Mouse (Mus musculus) embryo, embryonic 9.5 days (tissue): ENCODE results near the gene Acvr1c.

ENCODE experiments used
- DNase-seq: peaks from one replicate; pipeline ENCODE4 v3.0.0-alpha.2; 2017; ENCODE audit errors: extremely low spot score

The Acvr1c gene

GRCm38 (mm10) chr2:58357414-58358131, at the start of gene Acvr1c:
Gene Acvr1c, minus strand, starts transcription at chr2:58357895.
- DNase-seq, result peak; percentile 27

- DNase-seq, result no peak
Observed at GRCm38 (mm10) chr2:58403481-58403880, 45.8 kb upstream of the Acvr1c start.

GRCm38 (mm10) chr2:58388601-58389000, 30.9 kb upstream of the Acvr1c start:
- DNase-seq, result no peak

- no peak for DNase-seq
Observed at GRCm38 (mm10) chr2:58380020-58380419, 22.3 kb upstream of the Acvr1c start.

GRCm38 (mm10) chr2:58379475-58379874, 21.8 kb upstream of the Acvr1c start:
- DNase-seq, result no peak

GRCm38 (mm10) chr2:58377417-58378130, 19.9 kb upstream of the Acvr1c start:
- DNase-seq, result no peak

GRCm38 (mm10) chr2:58366196-58366595, 8.5 kb upstream of the Acvr1c start:
- DNase-seq, result no peak

- DNase-seq, result no peak
Observed at GRCm38 (mm10) chr2:58361361-58362046, 3.8 kb upstream of the Acvr1c start.

- peak; percentile 3 for DNase-seq
Observed at GRCm38 (mm10) chr2:58358132-58358460, 401 bp upstream of the Acvr1c start.

- peak; percentile 22 for DNase-seq
Observed at GRCm38 (mm10) chr2:58357068-58357413, 654 bp downstream of the Acvr1c start.

GRCm38 (mm10) chr2:58354389-58354788, 3.3 kb downstream of the Acvr1c start:
- no peak for DNase-seq

GRCm38 (mm10) chr2:58352846-58353245, 4.8 kb downstream of the Acvr1c start:
- DNase-seq, result no peak

GRCm38 (mm10) chr2:58350657-58351056, 7.0 kb downstream of the Acvr1c start:
- DNase-seq, result no peak

GRCm38 (mm10) chr2:58336730-58337129, 21.0 kb downstream of the Acvr1c start:
- no peak for DNase-seq

GRCm38 (mm10) chr2:58329589-58329988, 28.1 kb downstream of the Acvr1c start:
- DNase-seq, result no peak

GRCm38 (mm10) chr2:58324118-58324901, 33.4 kb downstream of the Acvr1c start:
- DNase-seq, result peak; percentile 67

GRCm38 (mm10) chr2:58323274-58323673, 34.4 kb downstream of the Acvr1c start:
- DNase-seq, result no peak

GRCm38 (mm10) chr2:58316186-58316585, 41.5 kb downstream of the Acvr1c start:
- DNase-seq, result no peak

- no peak for DNase-seq
Observed at GRCm38 (mm10) chr2:58309695-58310094, 48.0 kb downstream of the Acvr1c start.

GRCm38 (mm10) chr2:58304450-58304849, 53.2 kb downstream of the Acvr1c start:
- DNase-seq, result no peak

GRCm38 (mm10) chr2:58289759-58290431, 67.8 kb downstream of the Acvr1c start:
- DNase-seq, result no peak

GRCm38 (mm10) chr2:58289331-58289730, 68.4 kb downstream of the Acvr1c start:
- no peak for DNase-seq
